Mouse (Mus musculus): Measurements from ENCODE around the gene Cyp1a2. TPM values are rescaled to one million over a fixed set of nuclear protein-coding genes. Genes with fewer than 3 reads are reported as not detected.
A peak's percentile ranks its signal among the peaks of the same experiment; 100 is the strongest.

Cyp1a2 gene
- polyA plus RNA-seq, 1 experiment from 2014 or later = not detected

DNA sequence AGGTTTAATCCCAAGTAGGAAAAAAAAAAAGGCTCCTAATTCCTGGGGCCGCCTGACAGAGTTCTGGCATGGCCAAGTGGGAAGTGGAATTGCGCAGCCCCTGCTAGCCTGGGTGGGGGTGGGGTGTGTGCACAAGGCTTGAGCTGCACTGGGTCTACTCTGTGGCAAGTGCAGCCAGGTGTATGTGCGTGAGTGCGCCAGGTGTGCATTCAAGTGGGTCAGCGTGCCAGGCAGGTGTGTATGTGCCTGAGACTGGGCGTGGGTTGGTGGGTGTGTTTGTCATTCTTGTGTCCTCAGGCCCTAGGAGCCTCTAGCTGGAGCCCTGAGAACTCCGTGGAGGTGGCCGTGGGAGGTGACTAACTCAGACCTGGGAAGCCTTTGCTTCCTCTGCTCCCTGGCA, 17.0 kb downstream of the Cyp1a2 start:
- WGBS = 69% methylated on average over 8 of the region's 8 CpGs

DNA sequence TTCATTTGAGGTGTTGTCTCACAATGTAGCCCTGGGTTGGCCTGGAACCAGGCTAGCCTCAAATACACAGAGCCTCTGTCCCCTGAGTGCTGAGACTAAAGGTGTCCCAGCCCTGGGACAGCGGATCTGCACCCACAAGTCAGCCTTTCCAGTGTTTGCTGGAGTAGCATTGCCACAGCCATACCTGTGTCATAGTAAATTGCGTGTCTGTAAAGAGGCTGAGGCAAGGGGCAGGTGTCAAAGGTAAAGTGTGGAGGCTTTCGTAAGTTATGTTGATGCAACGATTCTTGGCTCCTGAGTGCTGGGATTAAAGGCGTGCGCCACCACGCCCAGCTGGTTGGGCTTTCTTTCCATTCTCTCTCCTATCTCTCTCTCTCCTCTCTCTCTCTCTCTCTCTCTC, 18.9 kb downstream of the Cyp1a2 start:
- 61% methylated on average over 7 of the region's 7 CpGs for WGBS
- H3K9ac ChIP-seq (ENCODE audit: low read depth, low read length) = no peak overlapping the region
- no peak overlapping the region for H3K4me3 ChIP-seq (ENCODE audit: low read length)
- no peak overlapping the region for H3K27ac ChIP-seq (ENCODE audit: low read depth, low read length)
- ATAC-seq (ENCODE audit: low FRiP score, low TSS enrichment) = no peak
- H3K9me3 ChIP-seq (ENCODE audit: control insufficient read depth, low read length) = no peaks in the 10 kb centered on the region
- H3K27me3 ChIP-seq (ENCODE audit: control insufficient read depth, insufficient read depth, low read length) = no peaks in the 10 kb centered on the region
- no peak overlapping the region for H3K4me2 ChIP-seq (replicated peaks; ENCODE audit: low read depth, low read length)
- no peaks in the 10 kb centered on the region for H3K36me3 ChIP-seq (ENCODE audit: control insufficient read depth, insufficient read depth, low read length)
- H3K4me1 ChIP-seq (ENCODE audit: control insufficient read depth, insufficient read depth, low read length) = no peaks in the 10 kb centered on the region

More for the DNA sequence above, 17.0 kb downstream of the Cyp1a2 start:
- ATAC-seq (ENCODE audit: low FRiP score, low TSS enrichment) = no peak
- no peak overlapping the region for H3K4me3 ChIP-seq (ENCODE audit: low read length)
- H3K4me2 ChIP-seq (replicated peaks; ENCODE audit: low read depth, low read length) = no peak overlapping the region
- H3K27ac ChIP-seq (ENCODE audit: low read depth, low read length) = no peak overlapping the region
- H3K9me3 ChIP-seq (ENCODE audit: control insufficient read depth, low read length) = no peaks in the 10 kb centered on the region
- no peaks in the 10 kb centered on the region for H3K4me1 ChIP-seq (ENCODE audit: control insufficient read depth, insufficient read depth, low read length)
- no peaks in the 10 kb centered on the region for H3K36me3 ChIP-seq (ENCODE audit: control insufficient read depth, insufficient read depth, low read length)
- no peak overlapping the region for H3K9ac ChIP-seq (ENCODE audit: low read depth, low read length)
- H3K27me3 ChIP-seq (ENCODE audit: control insufficient read depth, insufficient read depth, low read length) = no peaks in the 10 kb centered on the region

DNA sequence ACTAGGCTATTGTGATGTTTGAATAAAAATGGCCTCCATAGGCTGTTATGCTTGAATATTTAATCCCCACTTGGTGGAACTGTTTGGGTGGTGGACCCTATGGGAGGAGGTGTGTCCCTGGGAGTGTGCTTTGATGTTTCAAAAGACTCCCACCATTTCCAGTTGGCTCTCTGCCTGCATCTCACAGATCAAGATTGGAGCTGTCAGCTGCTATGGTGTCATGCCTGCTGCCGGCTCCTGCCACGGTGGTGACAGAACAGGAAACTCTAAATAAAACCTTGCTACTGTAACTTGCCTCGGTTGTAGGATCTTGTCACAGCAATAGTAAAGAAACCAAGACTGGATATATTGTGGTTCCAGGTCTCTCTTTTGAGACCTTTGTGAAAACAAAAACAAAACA, 22.0 kb downstream of the Cyp1a2 start:
- ATAC-seq (ENCODE audit: low FRiP score, low TSS enrichment) = no peak
- Histone ChIP-seq H3K4me2 (replicated peaks; ENCODE audit: low read depth, low read length) (no peak overlapping the region), H3K27me3 (ENCODE audit: control insufficient read depth, insufficient read depth, low read length) (no peaks in the 10 kb centered on the region), H3K27ac (ENCODE audit: low read depth, low read length) (no peak overlapping the region), H3K9ac (ENCODE audit: low read depth, low read length) (no peak overlapping the region), H3K9me3 (ENCODE audit: control insufficient read depth, low read length) (no peaks in the 10 kb centered on the region), H3K36me3 (ENCODE audit: control insufficient read depth, insufficient read depth, low read length) (no peaks in the 10 kb centered on the region), H3K4me3 (ENCODE audit: low read length) (no peak overlapping the region), H3K4me1 (ENCODE audit: control insufficient read depth, insufficient read depth, low read length) (no peaks in the 10 kb centered on the region)
- WGBS = 54% methylated on average over 3 of the region's 3 CpGs

GRCm38 (mm10) chr9:57660501-57660900, 23.0 kb downstream of the Cyp1a2 start:
- no peak overlapping the region for H3K4me2 ChIP-seq (replicated peaks; ENCODE audit: low read depth, low read length)
- no peaks in the 10 kb centered on the region for H3K27me3 ChIP-seq (ENCODE audit: control insufficient read depth, insufficient read depth, low read length)
- no peaks in the 10 kb centered on the region for H3K36me3 ChIP-seq (ENCODE audit: control insufficient read depth, insufficient read depth, low read length)
- H3K9me3 ChIP-seq (ENCODE audit: control insufficient read depth, low read length) = no peaks in the 10 kb centered on the region
- 0 out of 2 replicates have a peak, but pooled peaks have one; percentile 36 for ATAC-seq (ENCODE audit: low FRiP score, low TSS enrichment)
- no peak overlapping the region for H3K9ac ChIP-seq (ENCODE audit: low read depth, low read length)
- H3K27ac ChIP-seq (ENCODE audit: low read depth, low read length) = no peak overlapping the region
- no peaks in the 10 kb centered on the region for H3K4me1 ChIP-seq (ENCODE audit: control insufficient read depth, insufficient read depth, low read length)
- H3K4me3 ChIP-seq (ENCODE audit: low read length) = no peak overlapping the region
- WGBS = 52% methylated on average over 6 of the region's 6 CpGs

- Histone ChIP-seq H3K27ac (ENCODE audit: low read depth, low read length) (no peak overlapping the region), H3K27me3 (ENCODE audit: control insufficient read depth, insufficient read depth, low read length) (no peaks in the 10 kb centered on the region), H3K4me1 (ENCODE audit: control insufficient read depth, insufficient read depth, low read length) (no peaks in the 10 kb centered on the region), H3K9ac (ENCODE audit: low read depth, low read length) (no peak overlapping the region), H3K4me3 (ENCODE audit: low read length) (no peak overlapping the region), H3K9me3 (ENCODE audit: control insufficient read depth, low read length) (no peaks in the 10 kb centered on the region), H3K36me3 (ENCODE audit: control insufficient read depth, insufficient read depth, low read length) (no peaks in the 10 kb centered on the region), H3K4me2 (replicated peaks; ENCODE audit: low read depth, low read length) (no peak overlapping the region)
- peak; percentile 71; the same call in 1 of the 2 replicates for ATAC-seq (ENCODE audit: low FRiP score, low TSS enrichment)
- WGBS = 25% methylated on average over 4 of the region's 4 CpGs
Measured at GRCm38 (mm10) chr9:57659774-57660173, 23.7 kb downstream of the Cyp1a2 start.

DNA sequence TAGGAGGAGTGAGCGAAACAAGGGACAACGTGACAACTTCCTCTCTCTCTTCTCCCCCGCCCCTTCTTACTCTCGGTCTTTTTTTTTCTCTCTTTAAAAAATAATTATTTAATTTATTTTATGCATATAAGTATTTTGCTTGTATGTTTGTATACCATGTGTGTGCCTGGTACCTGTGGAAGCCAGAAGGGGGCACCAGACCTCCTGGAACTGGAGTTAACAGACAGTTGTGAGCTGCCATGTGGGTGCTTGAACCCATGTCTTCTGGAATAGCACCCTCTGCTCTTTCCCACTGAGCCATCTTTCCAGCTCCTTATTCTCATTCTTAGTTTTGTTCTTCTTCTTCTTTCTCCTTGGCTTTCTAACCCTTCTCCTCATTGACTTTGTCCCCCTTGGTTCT, 24.5 kb downstream of the Cyp1a2 start:
- Histone ChIP-seq H3K4me2 (replicated peaks; ENCODE audit: low read depth, low read length) (no peak overlapping the region), H3K27ac (ENCODE audit: low read depth, low read length) (no peak overlapping the region), H3K9me3 (ENCODE audit: control insufficient read depth, low read length) (no peaks in the 10 kb centered on the region), H3K27me3 (ENCODE audit: control insufficient read depth, insufficient read depth, low read length) (no peaks in the 10 kb centered on the region), H3K9ac (ENCODE audit: low read depth, low read length) (no peak overlapping the region), H3K4me3 (ENCODE audit: low read length) (no peak overlapping the region), H3K36me3 (ENCODE audit: control insufficient read depth, insufficient read depth, low read length) (no peaks in the 10 kb centered on the region), H3K4me1 (ENCODE audit: control insufficient read depth, insufficient read depth, low read length) (no peaks in the 10 kb centered on the region)
- 74% methylated on average over 4 of the region's 4 CpGs for WGBS
- ATAC-seq (ENCODE audit: low FRiP score, low TSS enrichment) = no peak

GRCm38 (mm10) chr9:57657843-57658242, 25.7 kb downstream of the Cyp1a2 start:
- WGBS = 57% methylated on average over 4 of the region's 4 CpGs
- Histone ChIP-seq H3K36me3 (ENCODE audit: control insufficient read depth, insufficient read depth, low read length) (no peaks in the 10 kb centered on the region), H3K27ac (ENCODE audit: low read depth, low read length) (no peak overlapping the region)

DNA sequence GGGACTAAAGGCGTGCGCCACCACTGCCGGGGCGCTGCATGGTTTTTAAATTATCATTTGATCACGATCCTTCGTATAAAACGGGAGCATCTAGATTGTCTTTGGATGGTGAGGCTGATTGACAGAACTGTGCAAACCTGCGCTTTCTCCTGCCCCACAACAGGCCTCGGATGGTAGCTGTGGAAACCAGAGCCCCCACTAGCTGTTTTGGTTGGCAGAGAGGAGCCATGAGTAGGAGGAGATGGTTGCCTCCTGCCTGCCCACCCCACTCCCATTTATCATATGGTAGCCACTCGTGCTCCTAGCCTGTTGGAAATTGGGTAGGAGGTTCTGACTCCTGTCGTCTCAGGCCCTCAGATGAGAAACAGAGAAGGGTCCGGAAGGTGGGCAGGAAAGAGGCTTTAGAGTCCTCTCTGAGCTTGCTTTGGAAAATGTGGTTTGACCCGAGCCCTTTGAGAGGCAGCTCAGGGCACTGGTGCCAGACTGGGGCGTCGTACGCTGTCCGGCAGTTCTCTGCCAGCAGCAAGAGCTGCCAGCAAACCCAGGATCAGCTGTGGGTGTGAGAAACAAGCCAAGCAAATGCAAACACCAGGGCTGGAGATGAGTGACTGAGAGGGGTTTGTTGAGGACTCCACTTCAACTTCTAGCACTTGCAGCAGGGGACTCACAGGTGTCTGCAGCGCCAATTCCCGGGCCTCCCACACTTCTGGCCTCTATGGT, 26.7 kb downstream of the Cyp1a2 start:
- H3K27me3 ChIP-seq (ENCODE audit: control insufficient read depth, insufficient read depth, low read length) = no peaks in the 10 kb centered on the region
- H3K4me1 ChIP-seq (ENCODE audit: control insufficient read depth, insufficient read depth, low read length) = no peaks in the 10 kb centered on the region
- H3K4me3 ChIP-seq (ENCODE audit: low read length) = no peak overlapping the region
- no peaks in the 10 kb centered on the region for H3K9me3 ChIP-seq (ENCODE audit: control insufficient read depth, low read length)
- no peaks in the 10 kb centered on the region for H3K36me3 ChIP-seq (ENCODE audit: control insufficient read depth, insufficient read depth, low read length)
- H3K9ac ChIP-seq (ENCODE audit: low read depth, low read length) = no peak overlapping the region
- H3K4me2 ChIP-seq (replicated peaks; ENCODE audit: low read depth, low read length) = no peak overlapping the region
- no peak overlapping the region for H3K27ac ChIP-seq (ENCODE audit: low read depth, low read length)
- 80% methylated on average over 19 of the region's 19 CpGs for WGBS
- no peak for ATAC-seq (ENCODE audit: low FRiP score, low TSS enrichment)

More at GRCm38 (mm10) chr9:57657843-57658242, 25.7 kb downstream of the Cyp1a2 start:
- H3K4me2 ChIP-seq (replicated peaks; ENCODE audit: low read depth, low read length) = no peak overlapping the region
- no peaks in the 10 kb centered on the region for H3K9me3 ChIP-seq (ENCODE audit: control insufficient read depth, low read length)
- ATAC-seq (ENCODE audit: low FRiP score, low TSS enrichment) = no peak
- H3K27me3 ChIP-seq (ENCODE audit: control insufficient read depth, insufficient read depth, low read length) = no peaks in the 10 kb centered on the region
- H3K4me1 ChIP-seq (ENCODE audit: control insufficient read depth, insufficient read depth, low read length) = no peaks in the 10 kb centered on the region
- H3K4me3 ChIP-seq (ENCODE audit: low read length) = no peak overlapping the region
- no peak overlapping the region for H3K9ac ChIP-seq (ENCODE audit: low read depth, low read length)

DNA sequence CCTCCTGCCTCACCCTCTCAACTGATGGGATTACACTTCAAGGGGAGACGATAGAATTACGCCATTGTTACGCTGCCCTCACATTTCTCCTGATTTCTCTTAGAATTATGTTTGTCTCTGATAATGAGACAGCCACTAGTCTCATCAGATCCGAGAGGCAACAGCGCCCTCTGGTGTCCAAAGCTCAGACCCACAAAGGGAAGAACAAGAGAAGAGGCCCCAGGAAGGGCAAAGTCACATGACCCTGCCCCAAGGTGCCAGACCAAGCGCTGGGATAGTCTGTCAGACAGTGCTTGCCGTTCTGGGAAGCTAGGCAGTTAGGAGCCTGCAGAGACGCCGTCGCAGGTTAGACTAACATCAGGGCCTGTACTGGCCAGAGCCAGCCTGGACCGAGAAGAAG, 27.8 kb downstream of the Cyp1a2 start:
- Histone ChIP-seq H3K27ac (ENCODE audit: low read depth, low read length) (no peak overlapping the region), H3K4me1 (ENCODE audit: control insufficient read depth, insufficient read depth, low read length) (no peaks in the 10 kb centered on the region), H3K36me3 (ENCODE audit: control insufficient read depth, insufficient read depth, low read length) (no peaks in the 10 kb centered on the region), H3K27me3 (ENCODE audit: control insufficient read depth, insufficient read depth, low read length) (no peaks in the 10 kb centered on the region), H3K9ac (ENCODE audit: low read depth, low read length) (no peak overlapping the region), H3K4me2 (replicated peaks; ENCODE audit: low read depth, low read length) (peak overlapping the region; percentile 26), H3K9me3 (ENCODE audit: control insufficient read depth, low read length) (no peaks in the 10 kb centered on the region), H3K4me3 (ENCODE audit: low read length) (no peak overlapping the region)
- peak; percentile 70 for ATAC-seq (ENCODE audit: low FRiP score, low TSS enrichment)
- 2% methylated on average over 11 of the region's 11 CpGs for WGBS

All from kidney, embryonic 14.5 days (tissue).